Mouse (Mus musculus): ENCODE data around the gene Dnajc16.
"Not testable (repeated sequence)": the region's sequence is repeated elsewhere in the genome, so short reads cannot be mapped to it uniquely, and the experiment has no call there.

Dnajc16 gene

GRCm38 (mm10) chr4:141796954-141797353 is 6.2 kb upstream of the Dnajc16 start:
- DNase-seq (ENCODE audit: low read depth, low spot score), result no peak

DNA sequence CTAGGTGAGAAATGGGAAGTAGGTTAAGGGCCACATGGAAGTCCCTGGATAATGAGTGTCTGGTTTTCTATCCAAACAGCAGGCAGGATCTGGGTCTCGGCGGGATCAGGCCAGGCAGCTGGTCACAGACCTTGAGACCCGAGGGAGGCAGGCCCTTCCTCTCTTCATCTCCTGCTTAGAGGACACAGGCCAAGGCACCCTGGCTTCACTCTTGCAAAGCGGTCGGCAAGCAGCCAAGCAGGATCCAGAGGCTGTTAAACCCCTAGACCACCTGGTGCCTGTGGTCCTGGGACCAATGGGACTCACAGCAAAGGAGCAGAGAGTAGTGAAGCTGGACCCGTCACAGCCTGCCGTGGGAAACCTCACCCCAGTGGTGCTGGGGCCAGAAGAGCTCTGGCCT is 5.6 kb upstream of the Dnajc16 start:
- DNase-seq (ENCODE audit: low read depth, low spot score), result no peak

DNA sequence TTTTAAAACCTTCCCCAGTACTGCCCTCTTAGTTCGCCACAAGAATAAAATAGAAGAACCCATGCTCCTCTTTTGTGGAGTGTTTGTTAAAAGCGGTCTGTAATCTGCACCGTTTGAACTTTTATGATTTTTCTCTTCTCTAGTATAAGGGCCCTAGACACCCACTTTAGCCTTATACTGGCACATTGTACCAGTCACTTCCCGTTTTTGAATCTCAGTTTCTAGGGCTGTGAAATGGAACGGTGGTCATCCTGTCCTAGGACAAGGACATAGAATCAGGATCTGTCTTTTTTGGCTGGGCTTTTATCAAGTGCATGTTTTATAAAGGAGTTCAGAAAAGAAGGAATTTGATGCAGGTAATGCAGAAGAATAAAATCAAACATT is 3.4 kb upstream of the Dnajc16 start:
- DNase-seq (ENCODE audit: low read depth, low spot score), result no peak

DNA sequence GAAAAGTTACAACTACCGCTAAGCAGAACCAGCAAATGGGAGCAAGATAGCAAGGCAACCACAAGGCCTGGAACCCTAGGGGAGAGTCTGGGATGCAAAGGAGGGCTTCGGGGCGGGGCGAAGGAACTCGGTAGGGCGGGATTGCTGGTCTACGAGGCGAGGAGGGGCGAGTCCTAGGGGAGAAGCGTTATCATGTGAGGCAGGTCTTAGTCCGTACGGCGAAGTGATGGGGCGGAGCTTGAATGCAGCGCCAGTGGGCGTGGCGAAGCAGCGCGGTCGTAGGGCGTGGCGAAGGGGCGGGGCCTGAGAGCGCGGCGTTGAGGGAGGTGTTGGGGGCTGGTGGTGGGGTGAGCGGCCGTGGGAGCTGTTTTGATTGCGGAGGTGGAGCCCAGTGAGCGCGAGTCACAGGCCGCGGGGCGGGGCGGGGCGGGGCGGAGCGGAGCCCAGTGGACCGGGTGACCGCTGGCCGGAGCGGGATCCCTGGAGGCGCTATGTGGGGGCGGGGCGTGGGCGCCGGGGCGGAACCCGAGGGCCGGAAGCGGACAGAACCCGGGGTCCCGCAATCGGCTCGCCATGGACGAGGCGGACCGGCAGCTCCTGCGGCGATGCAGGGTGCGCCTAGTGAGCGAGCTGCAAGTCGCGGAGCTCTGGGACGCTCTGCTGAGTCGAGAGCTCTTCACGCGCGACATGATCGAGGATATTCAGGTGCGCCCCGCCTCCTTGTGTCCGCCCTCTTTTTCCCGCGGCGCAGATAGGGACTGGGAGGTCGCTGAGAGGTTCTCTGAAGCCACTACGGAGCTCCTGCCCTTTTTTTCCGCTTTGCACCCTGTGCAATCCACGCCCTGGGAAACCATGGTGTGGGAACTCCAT is 2.8 kb upstream of the Dnajc16 start, which contains the start of gene Casp9:
Gene Casp9 (plus strand): TSS at position 331 of the 870 bp plus-strand sequence.
- DNase-seq (ENCODE audit: low read depth, low spot score), result peak; percentile 98

DNA sequence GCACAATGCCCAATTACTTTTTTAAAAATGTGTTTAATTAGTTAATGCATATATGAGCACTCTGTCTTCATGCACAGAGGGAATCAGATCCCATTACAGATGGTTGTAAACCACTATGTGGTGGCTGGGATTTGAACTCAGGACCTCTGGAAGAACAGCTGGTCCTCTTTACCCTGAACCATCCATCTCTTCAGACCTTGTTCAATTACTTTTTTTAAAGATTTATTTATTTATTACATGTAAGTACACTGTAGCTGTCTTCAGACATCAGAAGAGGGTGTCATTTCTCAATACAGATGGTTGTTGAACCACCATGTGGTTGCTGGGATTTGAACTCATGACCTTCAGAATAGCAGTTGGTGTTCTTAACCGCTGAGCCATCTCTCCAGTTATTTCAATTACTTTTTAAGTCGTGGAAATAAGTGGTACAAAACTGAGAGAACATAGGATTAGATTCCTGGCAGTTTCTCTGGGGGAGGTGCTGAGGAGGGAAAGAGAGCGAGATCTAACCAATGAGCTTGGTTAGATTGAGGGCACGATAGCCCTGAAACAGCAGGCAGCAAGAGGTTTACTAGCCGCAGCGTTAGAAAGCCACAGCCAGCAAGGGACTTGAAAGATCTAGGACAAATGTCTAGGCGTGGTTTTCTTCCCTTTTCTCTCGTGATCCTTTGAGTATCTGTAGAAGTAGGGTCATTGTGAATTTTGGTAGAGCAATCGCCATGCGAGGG is 2.0 kb upstream of the Dnajc16 start:
- DNase-seq (ENCODE audit: low read depth, low spot score), result peak; percentile 78

GRCm38 (mm10) chr4:141791951-141792350 is 1.2 kb upstream of the Dnajc16 start:
- DNase-seq (ENCODE audit: low read depth, low spot score), result peak; percentile 83

- no peak for DNase-seq (ENCODE audit: low read depth, low spot score)
Observed at GRCm38 (mm10) chr4:141791486-141791885, 755 bp upstream of the Dnajc16 start.

DNA sequence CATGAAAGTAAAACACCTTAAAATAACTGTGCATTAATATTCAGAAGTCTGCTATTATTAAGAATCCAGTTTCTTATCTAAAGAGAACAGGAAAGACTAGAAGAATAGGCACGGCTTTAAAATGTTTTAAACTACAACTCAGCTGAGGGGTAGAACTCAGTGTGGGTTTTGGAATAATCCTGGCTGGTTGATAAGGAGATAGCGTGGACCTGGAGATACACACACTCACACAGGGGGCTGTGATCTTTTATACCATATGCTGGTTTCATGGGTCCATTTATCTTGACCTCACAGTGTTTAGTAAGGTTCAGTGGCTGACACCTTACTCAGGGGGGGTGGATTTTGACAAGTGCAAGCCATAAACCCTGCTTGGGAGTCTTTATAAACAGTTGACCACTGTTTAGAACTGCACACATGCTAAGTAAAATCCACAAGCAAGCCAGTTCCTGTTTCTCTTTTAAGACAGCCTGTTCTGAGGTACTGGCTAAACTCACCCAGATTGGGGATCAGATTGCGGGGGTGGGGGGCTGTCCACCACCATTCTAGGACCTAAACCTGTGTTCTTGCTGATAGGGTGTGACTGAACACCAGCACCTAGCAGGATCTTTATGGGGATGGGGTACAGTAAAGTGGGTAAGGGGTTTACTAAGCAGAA is 1.0 kb downstream of the Dnajc16 start:
- DNase-seq (ENCODE audit: low read depth, low spot score), result no peak

DNA sequence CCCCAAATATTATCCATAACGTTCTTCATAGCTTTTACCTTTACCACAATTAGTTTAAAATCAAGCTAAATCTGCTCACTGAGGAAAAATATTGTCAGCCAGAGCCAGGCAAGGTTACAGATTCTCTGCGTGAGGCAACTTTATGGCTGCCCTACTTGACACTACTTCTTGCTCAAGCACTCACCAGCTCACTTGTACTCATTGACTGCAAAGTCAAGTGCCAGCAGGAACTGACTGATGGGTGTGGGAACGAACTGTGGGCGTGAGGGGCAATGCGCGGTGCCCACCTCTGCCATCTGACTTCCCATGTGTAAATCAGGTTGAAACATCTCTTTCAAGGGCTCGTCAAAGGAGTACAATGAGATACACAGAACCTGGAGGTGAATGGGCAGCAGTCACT is 3.3 kb downstream of the Dnajc16 start:
- no peak for DNase-seq (ENCODE audit: low read depth, low spot score)

GRCm38 (mm10) chr4:141787046-141787445 is 3.7 kb downstream of the Dnajc16 start:
- DNase-seq (ENCODE audit: low read depth, low spot score), result no peak

GRCm38 (mm10) chr4:141786141-141786540 is 4.6 kb downstream of the Dnajc16 start:
- no peak for DNase-seq (ENCODE audit: low read depth, low spot score)

DNA sequence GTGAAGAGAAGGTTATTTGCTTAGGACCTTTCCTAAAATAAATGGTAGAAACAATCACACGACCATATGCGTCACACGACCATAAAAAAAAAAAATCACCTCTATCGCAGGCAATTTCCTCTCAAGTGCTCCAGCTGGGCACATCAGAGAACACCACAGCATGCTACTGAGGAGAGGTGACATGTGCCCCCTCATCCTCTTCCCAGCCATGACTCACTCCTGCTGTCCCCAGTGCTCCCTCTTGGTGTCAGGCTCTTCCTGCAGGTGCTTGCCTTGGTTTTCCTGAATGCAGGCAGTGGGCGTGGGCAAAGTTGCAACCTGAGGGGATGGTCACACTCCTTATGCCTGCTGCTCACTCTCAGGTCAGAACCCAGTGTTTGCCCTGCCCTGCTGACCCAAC is 5.9 kb downstream of the Dnajc16 start:
- peak; percentile 87 for DNase-seq (ENCODE audit: low read depth, low spot score)

GRCm38 (mm10) chr4:141781201-141781985 is 9.3 kb downstream of the Dnajc16 start:
- peak; percentile 54 for DNase-seq (ENCODE audit: low read depth, low spot score)

- peak; percentile 89 for DNase-seq (ENCODE audit: low read depth, low spot score)
Observed at GRCm38 (mm10) chr4:141779828-141780227, 10.9 kb downstream of the Dnajc16 start.

GRCm38 (mm10) chr4:141773019-141773418 is 17.7 kb downstream of the Dnajc16 start:
- DNase-seq (ENCODE audit: low read depth, low spot score), result not testable (repeated sequence)

GRCm38 (mm10) chr4:141771823-141772222 is 18.9 kb downstream of the Dnajc16 start:
- DNase-seq (ENCODE audit: low read depth, low spot score), result no peak

- DNase-seq (ENCODE audit: low read depth, low spot score), result no peak
Observed at GRCm38 (mm10) chr4:141769501-141770160, 21.1 kb downstream of the Dnajc16 start.

GRCm38 (mm10) chr4:141767353-141768036 is 23.2 kb downstream of the Dnajc16 start:
- DNase-seq (ENCODE audit: low read depth, low spot score), result peak; percentile 88

GRCm38 (mm10) chr4:141766668-141767352 is 23.9 kb downstream of the Dnajc16 start:
- DNase-seq (ENCODE audit: low read depth, low spot score), result peak; percentile 73

DNA sequence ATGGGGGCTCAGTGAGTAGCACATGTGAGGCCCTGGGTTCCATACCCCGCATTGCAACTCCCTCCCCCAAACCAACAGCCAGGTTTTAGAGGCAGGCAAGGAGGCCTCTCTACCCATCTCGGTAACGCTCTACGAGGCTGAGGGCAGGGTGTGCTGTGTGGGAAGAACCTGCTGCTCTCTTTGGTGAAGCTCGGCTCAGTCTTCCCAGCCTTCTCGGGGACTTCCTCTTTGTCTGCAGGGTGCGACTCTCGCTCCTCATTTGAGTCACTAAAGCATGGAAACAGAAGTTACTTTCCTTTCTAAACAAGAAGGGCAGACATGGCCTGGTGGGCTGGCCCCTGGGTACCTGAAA is 24.4 kb downstream of the Dnajc16 start:
- peak; percentile 66 for DNase-seq (ENCODE audit: low read depth, low spot score)
